Mouse (Mus musculus) large intestine, adult 2 months (tissue): Measurements from ENCODE around the gene Proca1. TPM values are rescaled to one million over a fixed set of nuclear protein-coding genes. Genes with fewer than 3 reads are reported as not detected.

Experiments used
- polyA plus RNA-seq: library from polyadenylated mRNA; depleted of rRNA; stranded (reverse); fragments of >200 nt; gene quantifications from 2 replicates; pipeline ENCODE4 v1.2.3, GENCODE M21; 2012; rRNA removed

The Proca1 gene
- polyA plus RNA-seq, 1 experiment, result 0.30 TPM

Other genes with a start within 250 kb of the Proca1 start
- gene Phf12, start 210.6 kb upstream of the Proca1 start, polyA plus RNA-seq, result 27.0 and 41.8 TPM in 2 replicates
- gene Dhrs13, start 161.1 kb upstream of the Proca1 start, polyA plus RNA-seq, result 4.7 and 5.0 TPM in 2 replicates
- gene Flot2, start 155.5 kb upstream of the Proca1 start, polyA plus RNA-seq, result 27.9 and 33.9 TPM in 2 replicates
- 26.1 and 27.3 TPM in 2 replicates for gene Eral1, start 113.0 kb upstream of the Proca1 start, polyA plus RNA-seq
- 7.8 and 14.5 TPM in 2 replicates for gene Fam222b, start 98.7 kb upstream of the Proca1 start, polyA plus RNA-seq
- 68.9 and 93.3 TPM in 2 replicates for gene Traf4, start 27.8 kb upstream of the Proca1 start, polyA plus RNA-seq
- gene Nek8, start 16.7 kb upstream of the Proca1 start, polyA plus RNA-seq, result 6.6 and 9.1 TPM in 2 replicates
- 6.8 and 15.2 TPM in 2 replicates for gene Tlcd1, start 16.7 kb upstream of the Proca1 start, polyA plus RNA-seq
- gene Rpl23a, start 9.8 kb upstream of the Proca1 start, polyA plus RNA-seq, result 262 and 337 TPM in 2 replicates
- 10.7 and 11.2 TPM in 2 replicates for gene Rab34, start 5.0 kb upstream of the Proca1 start, polyA plus RNA-seq
- 94.8 and 111 TPM in 2 replicates for gene Sdf2, start 52.4 kb downstream of the Proca1 start, polyA plus RNA-seq
- gene Supt6, start 52.6 kb downstream of the Proca1 start, polyA plus RNA-seq, result 17.4 and 19.8 TPM in 2 replicates
- gene 2610507B11Rik, start 68.4 kb downstream of the Proca1 start, polyA plus RNA-seq, result 49.5 and 72.1 TPM in 2 replicates
- 0.22 and 0.32 TPM in 2 replicates for gene BC030499, start 97.4 kb downstream of the Proca1 start, polyA plus RNA-seq
- gene Spag5, start 108.1 kb downstream of the Proca1 start, polyA plus RNA-seq, result 11.2 and 15.8 TPM in 2 replicates
- 7.0 and 7.4 TPM in 2 replicates for gene Aldoc, start 129.6 kb downstream of the Proca1 start, polyA plus RNA-seq
- gene Pigs, start 135.0 kb downstream of the Proca1 start, polyA plus RNA-seq, result 64.4 and 82.0 TPM in 2 replicates
- gene Unc119, start 150.1 kb downstream of the Proca1 start, polyA plus RNA-seq, result 27.1 and 31.2 TPM in 2 replicates
- gene Foxn1, start 193.2 kb downstream of the Proca1 start, polyA plus RNA-seq, result not detected in 2 replicates
- 171 and 272 TPM in 2 replicates for gene Slc13a2, start 228.8 kb downstream of the Proca1 start, polyA plus RNA-seq